Comparison of ENCODE assay signal across 7 mouse cellular contexts in the genomic region with DNA sequence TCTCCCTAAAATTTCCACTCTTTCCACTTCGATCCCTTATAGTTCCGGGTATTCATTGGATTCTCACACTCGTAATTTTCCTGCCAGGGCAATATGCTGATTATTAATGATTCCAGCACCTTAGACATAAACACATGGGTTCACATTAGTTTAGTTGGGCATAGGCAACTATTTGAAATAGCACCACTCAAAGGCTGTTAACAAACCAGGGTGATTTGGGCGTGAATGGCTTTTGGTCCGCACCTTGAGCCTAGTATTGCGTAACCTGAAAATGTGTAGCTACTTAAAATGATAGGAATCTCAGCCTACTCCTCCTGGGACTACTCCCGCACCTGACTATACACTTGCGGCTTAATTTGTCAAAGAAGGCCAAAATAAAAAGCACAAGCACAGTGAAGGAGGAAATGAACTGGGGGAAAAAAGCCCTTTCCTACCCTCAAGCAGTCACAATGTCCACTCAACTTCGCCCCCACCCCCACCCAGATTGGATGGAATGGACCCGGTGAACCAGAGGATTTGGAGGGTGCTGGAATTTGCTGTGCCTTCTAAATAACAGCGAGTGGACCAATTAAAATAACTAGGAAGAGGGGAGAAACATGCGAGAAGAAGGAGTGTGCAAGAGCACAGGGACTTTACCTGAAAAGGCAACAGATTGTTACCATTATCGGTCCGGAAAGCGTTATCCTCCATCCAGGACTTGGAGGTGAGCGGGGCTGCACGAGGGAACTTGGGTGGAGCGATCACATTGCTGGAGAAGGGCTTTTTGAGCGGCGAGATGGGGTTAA. TPM values are rescaled to one million over a fixed set of nuclear protein-coding genes. Genes with fewer than 3 reads are reported as not detected.
DNase-seq lines count a peak whose midpoint lies in the region; ATAC-seq and TF ChIP-seq lines count a peak whose summit lies in the region.

No protein-coding gene starts in this region.

- H3K9ac ChIP-seq in forebrain, embryonic 13.5 days, result peak overlapping the region; percentile 89
- peak overlapping the region; percentile 69 for H3K9ac ChIP-seq in kidney, postnatal 0 days (ENCODE audit: low read depth, low read length)
- peak overlapping the region; percentile 87 for H3K9ac ChIP-seq in midbrain, postnatal 0 days (replicated peaks; ENCODE audit: low read length, poor library complexity, severe bottlenecking)

- no peaks in the 10 kb centered on the region for H3K36me3 ChIP-seq in forebrain, embryonic 13.5 days (ENCODE audit: poor library complexity, severe bottlenecking)
- H3K36me3 ChIP-seq in kidney, postnatal 0 days (ENCODE audit: insufficient read depth, low read length), result no peaks in the 10 kb centered on the region
- H3K36me3 ChIP-seq in midbrain, postnatal 0 days (ENCODE audit: insufficient read depth, low read length), result no peaks in the 10 kb centered on the region

- DNase-seq in 3134 (ENCODE audit: extremely low read depth, insufficient read length, low spot score) (peak; percentile 34), A20 (ENCODE audit: low read depth, low spot score) (peak; percentile 10)
- DNase-seq in kidney, postnatal 0 days (ENCODE audit: low spot score), result no peak
- peak; percentile 15 for DNase-seq in midbrain, postnatal 0 days (ENCODE audit: low spot score)
- no peak for DNase-seq in urinary bladder, postnatal 25 days (ENCODE audit: low spot score)

- no peak for ATAC-seq in forebrain, embryonic 13.5 days
- ATAC-seq in kidney, postnatal 0 days (replicated peaks; ENCODE audit: low FRiP score, low read depth), result no peak
- ATAC-seq in midbrain, postnatal 0 days (ENCODE audit: low FRiP score), result no peak
- ATAC-seq in megakaryocyte progenitor cell, adult 5-6 weeks (replicated peaks; ENCODE audit: poor library complexity), result no peak

- peaks cover 36% of the 10 kb centered on the region for H3K4me1 ChIP-seq in forebrain, embryonic 13.5 days
- 0 out of 2 replicates have a peak, but pooled peaks cover 9% of the 10 kb centered on the region for H3K4me1 ChIP-seq in kidney, postnatal 0 days (replicated peaks; ENCODE audit: insufficient read depth, low read length)
- H3K4me1 ChIP-seq in midbrain, postnatal 0 days (ENCODE audit: insufficient read depth, low read length), result no peaks in the 10 kb centered on the region

- H3K4me2 ChIP-seq in forebrain, embryonic 13.5 days, result peak overlapping the region; percentile 100
- H3K4me2 ChIP-seq in kidney, postnatal 0 days (ENCODE audit: low read length), result peak overlapping the region; percentile 100
- H3K4me2 ChIP-seq in midbrain, postnatal 0 days (ENCODE audit: low read depth, low read length, poor library complexity, severe bottlenecking), result peak overlapping the region; percentile 97

- 28% methylated on average over 20 of the region's 20 CpGs for WGBS in forebrain, embryonic 13.5 days
- WGBS in kidney, postnatal 0 days, result 31% methylated on average over 20 of the region's 20 CpGs
- 25% methylated on average over 20 of the region's 20 CpGs for WGBS in midbrain, postnatal 0 days

- TF ChIP-seq CTCF in kidney, postnatal 0 days (IDR thresholded peaks at IDR 0.05; ENCODE audit: low read depth), result no peak
- no peak for TF ChIP-seq CTCF in midbrain, postnatal 0 days (IDR thresholded peaks at IDR 0.05)

- H3K4me3 ChIP-seq in forebrain, embryonic 13.5 days, result peak overlapping the region; percentile 72
- peak overlapping the region; percentile 72 for H3K4me3 ChIP-seq in kidney, postnatal 0 days (replicated peaks; ENCODE audit: low read depth, low read length)
- H3K4me3 ChIP-seq in midbrain, postnatal 0 days (ENCODE audit: low read depth, low read length), result peak overlapping the region; percentile 82

- H3K9me3 ChIP-seq in forebrain, embryonic 13.5 days (replicated peaks), result no peaks in the 10 kb centered on the region
- no peaks in the 10 kb centered on the region for H3K9me3 ChIP-seq in kidney, postnatal 0 days (replicated peaks; ENCODE audit: low read length)
- H3K9me3 ChIP-seq in midbrain, postnatal 0 days (ENCODE audit: low read length), result no peaks in the 10 kb centered on the region

- H3K27ac ChIP-seq in forebrain, embryonic 13.5 days, result peak overlapping the region; percentile 88
- 0 out of 2 replicates have a peak overlapping the region, but pooled peaks have one; percentile 91 for H3K27ac ChIP-seq in kidney, postnatal 0 days
- peak overlapping the region; percentile 94 for H3K27ac ChIP-seq in midbrain, postnatal 0 days (ENCODE audit: low read depth, low read length)

- H3K27me3 ChIP-seq in forebrain, embryonic 13.5 days, result peaks cover 30% of the 10 kb centered on the region
- no peaks in the 10 kb centered on the region for H3K27me3 ChIP-seq in kidney, postnatal 0 days (ENCODE audit: insufficient read depth, low read length)
- no peaks in the 10 kb centered on the region for H3K27me3 ChIP-seq in midbrain, postnatal 0 days (ENCODE audit: insufficient read depth, low read length)

RNA-seq across cellular contexts. Expression of gene March5, which starts 33.8 kb away (rescaled TPM):
- 128 and 139 TPM in 2 replicates for polyA plus RNA-seq in forebrain, embryonic 13.5 days (2015; fragmentation: Nextera tagmentation; extraction: Ambion mirVana)
- polyA plus RNA-seq in kidney, postnatal 0 days (2015; fragmentation: Nextera tagmentation; extraction: Ambion mirVana), result 96.4 and 98.2 TPM in 2 replicates
- 79.9 and 83.1 TPM in 2 replicates for total RNA-seq in midbrain, postnatal 0 days (2014; rRNA removed)
- 89.0 and 97.0 TPM in 2 replicates for polyA plus RNA-seq in midbrain, postnatal 0 days (2015; fragmentation: Nextera tagmentation; extraction: Ambion mirVana)
- total RNA-seq in megakaryocyte progenitor cell, adult 5-6 weeks (2015), result 87.2 and 95.3 TPM in 2 replicates
- 49.8 and 52.0 TPM in 2 replicates for total RNA-seq in megakaryocyte progenitor cell, adult 5-6 weeks (2017)

RNA-seq across cellular contexts. Expression of gene Cpeb3, which starts 34.9 kb away (rescaled TPM):
- 4.2 and 4.8 TPM in 2 replicates for polyA plus RNA-seq in forebrain, embryonic 13.5 days (2015; fragmentation: Nextera tagmentation; extraction: Ambion mirVana)
- 2.1 and 2.7 TPM in 2 replicates for polyA plus RNA-seq in kidney, postnatal 0 days (2015; fragmentation: Nextera tagmentation; extraction: Ambion mirVana)
- 34.4 and 35.4 TPM in 2 replicates for total RNA-seq in midbrain, postnatal 0 days (2014; rRNA removed)
- polyA plus RNA-seq in midbrain, postnatal 0 days (2015; fragmentation: Nextera tagmentation; extraction: Ambion mirVana), result 6.8 and 11.2 TPM in 2 replicates
- total RNA-seq in megakaryocyte progenitor cell, adult 5-6 weeks (2015), result 0.34 and 0.49 TPM in 2 replicates
- 0.12 and 0.27 TPM in 2 replicates for total RNA-seq in megakaryocyte progenitor cell, adult 5-6 weeks (2017)

Comparison
In these comparisons a context has a peak if more than half of its experiments do, and no peak if none do; other contexts are left out.
1. DNase-seq: peak in 3134 (single experiment), A20 (single experiment) and midbrain, postnatal 0 days (single experiment); none in kidney, postnatal 0 days (single experiment) and urinary bladder, postnatal 25 days (single experiment).
2. Peak in every context shown above with its lines, with median percentiles within 50 percentile points of each other: H3K27ac ChIP-seq, H3K4me2 ChIP-seq, H3K4me3 ChIP-seq and H3K9ac ChIP-seq.